Mouse (Mus musculus): Measurements from ENCODE around the gene Pglyrp3. TPM values are rescaled to one million over a fixed set of nuclear protein-coding genes. Genes with fewer than 3 reads are reported as not detected.
A peak's percentile ranks its signal among the peaks of the same experiment; 100 is the strongest.
"Not testable (repeated sequence)": the region's sequence is repeated elsewhere in the genome, so short reads cannot be mapped to it uniquely, and the experiment has no call there.

Gene Pglyrp3
- polyA plus RNA-seq (2015; fragmentation: Nextera tagmentation; extraction: Ambion mirVana) = not detected in 2 replicates

GRCm38 (mm10) chr3:92014283-92014682 is at the start of gene Pglyrp3:
Gene Pglyrp3 (plus strand): TSS chr3:92014583.
- no peak for ATAC-seq (replicated peaks; ENCODE audit: extremely low read depth, insufficient read depth, low FRiP score)
- Histone ChIP-seq H3K4me2 (ENCODE audit: low read depth, low read length) (no peak within 1 kb of the TSS), H3K27ac (ENCODE audit: low read length) (no peak within 1 kb of the TSS), H3K4me1 (ENCODE audit: control insufficient read depth, insufficient read depth, low read length) (no peaks in the 10 kb centered on the region), H3K9ac (ENCODE audit: low read length) (no peak within 1 kb of the TSS), H3K4me3 (ENCODE audit: low read length) (no peak within 1 kb of the TSS), H3K36me3 (ENCODE audit: control insufficient read depth, insufficient read depth) (no peaks in the 10 kb centered on the region), H3K9me3 (replicated peaks; ENCODE audit: control insufficient read depth, low read length) (no peaks in the 10 kb centered on the region), H3K27me3 (ENCODE audit: control insufficient read depth, insufficient read depth, low read length) (no peaks in the 10 kb centered on the region)
- WGBS = 67% methylated on average over 1 of the region's 1 CpGs

- no peak overlapping the region for H3K4me2 ChIP-seq (ENCODE audit: low read depth, low read length)
- no peak overlapping the region for H3K27ac ChIP-seq (ENCODE audit: low read length)
- H3K9me3 ChIP-seq (replicated peaks; ENCODE audit: control insufficient read depth, low read length) = no peaks in the 10 kb centered on the region
- WGBS = 74% methylated on average over 1 of the region's 1 CpGs
- no peaks in the 10 kb centered on the region for H3K27me3 ChIP-seq (ENCODE audit: control insufficient read depth, insufficient read depth, low read length)
- H3K4me3 ChIP-seq (ENCODE audit: low read length) = no peak overlapping the region
- no peaks in the 10 kb centered on the region for H3K36me3 ChIP-seq (ENCODE audit: control insufficient read depth, insufficient read depth)
- no peak overlapping the region for H3K9ac ChIP-seq (ENCODE audit: low read length)
- no peaks in the 10 kb centered on the region for H3K4me1 ChIP-seq (ENCODE audit: control insufficient read depth, insufficient read depth, low read length)
- ATAC-seq (replicated peaks; ENCODE audit: extremely low read depth, insufficient read depth, low FRiP score) = no peak
Observed at GRCm38 (mm10) chr3:92011001-92011400, 3.4 kb upstream of the Pglyrp3 start.

- not testable (repeated sequence) for H3K4me3 ChIP-seq (ENCODE audit: low read length); H3K36me3 ChIP-seq (ENCODE audit: control insufficient read depth, insufficient read depth); H3K9ac ChIP-seq (ENCODE audit: low read length); ATAC-seq (replicated peaks; ENCODE audit: extremely low read depth, insufficient read depth, low FRiP score); H3K27me3 ChIP-seq (ENCODE audit: control insufficient read depth, insufficient read depth, low read length); H3K4me1 ChIP-seq (ENCODE audit: control insufficient read depth, insufficient read depth, low read length); H3K9me3 ChIP-seq (replicated peaks; ENCODE audit: control insufficient read depth, low read length); H3K27ac ChIP-seq (ENCODE audit: low read length)
- peak overlapping the region; percentile 50 for H3K4me2 ChIP-seq (ENCODE audit: low read depth, low read length)
- WGBS = 46% methylated on average over 24 of the region's 24 CpGs
Observed at GRCm38 (mm10) chr3:92024541-92024940, 10.2 kb downstream of the Pglyrp3 start.

GRCm38 (mm10) chr3:92033203-92033602 is 18.8 kb downstream of the Pglyrp3 start:
- Histone ChIP-seq H3K36me3 (ENCODE audit: control insufficient read depth, insufficient read depth) (no peaks in the 10 kb centered on the region), H3K4me3 (ENCODE audit: low read length) (no peak overlapping the region), H3K27ac (ENCODE audit: low read length) (no peak overlapping the region), H3K9ac (ENCODE audit: low read length) (no peak overlapping the region), H3K9me3 (replicated peaks; ENCODE audit: control insufficient read depth, low read length) (no peaks in the 10 kb centered on the region), H3K4me2 (ENCODE audit: low read depth, low read length) (no peak overlapping the region), H3K4me1 (ENCODE audit: control insufficient read depth, insufficient read depth, low read length) (no peaks in the 10 kb centered on the region), H3K27me3 (ENCODE audit: control insufficient read depth, insufficient read depth, low read length) (no peaks in the 10 kb centered on the region)
- ATAC-seq (replicated peaks; ENCODE audit: extremely low read depth, insufficient read depth, low FRiP score) = no peak
- WGBS = 45% methylated on average over 2 of the region's 2 CpGs

- Histone ChIP-seq H3K4me2 (ENCODE audit: low read depth, low read length) (no peak overlapping the region), H3K27me3 (ENCODE audit: control insufficient read depth, insufficient read depth, low read length) (no peaks in the 10 kb centered on the region), H3K4me3 (ENCODE audit: low read length) (no peak overlapping the region), H3K9me3 (replicated peaks; ENCODE audit: control insufficient read depth, low read length) (no peaks in the 10 kb centered on the region), H3K27ac (ENCODE audit: low read length) (no peak overlapping the region), H3K9ac (ENCODE audit: low read length) (no peak overlapping the region), H3K4me1 (ENCODE audit: control insufficient read depth, insufficient read depth, low read length) (no peaks in the 10 kb centered on the region), H3K36me3 (ENCODE audit: control insufficient read depth, insufficient read depth) (no peaks in the 10 kb centered on the region)
- no peak for ATAC-seq (replicated peaks; ENCODE audit: extremely low read depth, insufficient read depth, low FRiP score)
- 37% methylated on average over 1 of the region's 1 CpGs for WGBS
Observed at GRCm38 (mm10) chr3:92033892-92034291, 19.5 kb downstream of the Pglyrp3 start.

- no peak for ATAC-seq (replicated peaks; ENCODE audit: extremely low read depth, insufficient read depth, low FRiP score)
- H3K9me3 ChIP-seq (replicated peaks; ENCODE audit: control insufficient read depth, low read length) = no peaks in the 10 kb centered on the region
- no peak overlapping the region for H3K27ac ChIP-seq (ENCODE audit: low read length)
- H3K27me3 ChIP-seq (ENCODE audit: control insufficient read depth, insufficient read depth, low read length) = no peaks in the 10 kb centered on the region
- no peak overlapping the region for H3K9ac ChIP-seq (ENCODE audit: low read length)
- H3K4me2 ChIP-seq (ENCODE audit: low read depth, low read length) = no peak overlapping the region
- no peaks in the 10 kb centered on the region for H3K36me3 ChIP-seq (ENCODE audit: control insufficient read depth, insufficient read depth)
- no peak overlapping the region for H3K4me3 ChIP-seq (ENCODE audit: low read length)
- H3K4me1 ChIP-seq (ENCODE audit: control insufficient read depth, insufficient read depth, low read length) = no peaks in the 10 kb centered on the region
- WGBS = 44% methylated on average over 6 of the region's 6 CpGs
Observed at GRCm38 (mm10) chr3:92050382-92051054, 36.1 kb downstream of the Pglyrp3 start.

GRCm38 (mm10) chr3:92080462-92081284 is 66.3 kb downstream of the Pglyrp3 start:
- Histone ChIP-seq H3K36me3 (ENCODE audit: control insufficient read depth, insufficient read depth) (no peaks in the 10 kb centered on the region), H3K9ac (ENCODE audit: low read length) (peak overlapping the region; percentile 76), H3K4me1 (ENCODE audit: control insufficient read depth, insufficient read depth, low read length) (no peaks in the 10 kb centered on the region), H3K27ac (ENCODE audit: low read length) (peak overlapping the region; percentile 0; the same call in 1 of the 2 replicates), H3K4me2 (ENCODE audit: low read depth, low read length) (peak overlapping the region; percentile 98), H3K9me3 (replicated peaks; ENCODE audit: control insufficient read depth, low read length) (no peaks in the 10 kb centered on the region), H3K27me3 (ENCODE audit: control insufficient read depth, insufficient read depth, low read length) (peaks cover 27% of the 10 kb centered on the region), H3K4me3 (ENCODE audit: low read length) (peak overlapping the region; percentile 78)
- ATAC-seq (replicated peaks; ENCODE audit: extremely low read depth, insufficient read depth, low FRiP score) = peak; percentile 83
- under 1% methylated on average over 64 of the region's 82 CpGs for WGBS

Measured in heart, embryonic 16.5 days (tissue).